Mouse (Mus musculus) left cerebral cortex, postnatal 14 days (tissue): Measurements from ENCODE around the gene Washc1. TPM values are rescaled to one million over a fixed set of nuclear protein-coding genes. Genes with fewer than 3 reads are reported as not detected.

ENCODE experiments used
- total RNA-seq, 2 experiments: library from RNA; stranded (reverse); gene quantifications; 2 replicates each; pipeline ENCODE4 v1.2.3; 2021

Gene Washc1
- total RNA-seq, 2 experiments from 2014 or later, result 43.5 to 43.9 TPM

Other genes starting within 250 kb of the Washc1 start
- gene Ralbp1, start 225.7 kb upstream of the Washc1 start, total RNA-seq, result 10 to 100 TPM; 43.4 to 47.2 TPM
- 10 to 100 TPM; 21.9 to 25.6 TPM for gene Twsg1, start 160.3 kb upstream of the Washc1 start, total RNA-seq
- 100 to 1,000 TPM; 107 to 113 TPM for gene Ankrd12, start 34.5 kb upstream of the Washc1 start, total RNA-seq
- 100 to 1,000 TPM; 245 to 262 TPM for gene Ndufv2, start 10.0 kb upstream of the Washc1 start, total RNA-seq
- 1 to 10 TPM; 2.8 to 3.0 TPM for gene Ddx11, start 12.0 kb downstream of the Washc1 start, total RNA-seq